12 mouse cellular contexts compared by ENCODE assay signal in genomic region chr4:137489996-137490395, GRCm38 (mm10). TPM values are rescaled to one million over a fixed set of nuclear protein-coding genes. Genes with fewer than 3 reads are reported as not detected.
DNase-seq lines count a peak whose midpoint lies in the region; ATAC-seq and TF ChIP-seq lines count a peak whose summit lies in the region.
"Had no signal": no experiment of that assay in that cellular context is flagged by ENCODE, and none has a peak within 500 bp of the region (broad histone marks: within the 10 kb centered on the region; RNA-seq: fewer than 3 reads in every experiment).

No protein-coding gene starts in this region.

- TF ChIP-seq POLR2A in liver, adult 2 months (IDR thresholded peaks at IDR 0.05; ENCODE audit: extremely low read depth, insufficient read depth, low read length), result no peak
- no peak for TF ChIP-seq POLR2A in embryonic fibroblast, embryonic 13.5 days (IDR thresholded peaks at IDR 0.05; ENCODE audit: low read depth, low read length)

- no peak overlapping the region for H3K4me3 ChIP-seq in liver, adult 2 months (ENCODE audit: insufficient read depth, low read depth, low read length)
- no peak overlapping the region for H3K4me3 ChIP-seq in embryonic fibroblast, embryonic 13.5 days (ENCODE audit: insufficient read depth, low read length)
- no peak overlapping the region for H3K4me3 ChIP-seq in intestine, embryonic 16.5 days (ENCODE audit: low read length)
- H3K4me3 ChIP-seq in liver, embryonic 16.5 days (ENCODE audit: low read depth, low read length), result no peak overlapping the region
- H3K4me3 ChIP-seq: layer of hippocampus, adult 2 months; neural tube, embryonic 12.5 days had no signal

- ATAC-seq in intestine, embryonic 16.5 days, result no peak
- peak; percentile 27; the same call in 1 of the 2 replicates for ATAC-seq in liver, embryonic 16.5 days (ENCODE audit: low read depth)
- ATAC-seq in megakaryocyte-erythroid progenitor cell, adult 5-6 weeks (replicated peaks; ENCODE audit: low FRiP score, low TSS enrichment, poor library complexity, severe bottlenecking), result no peak

- H3K9ac ChIP-seq in liver, adult 2 months (ENCODE audit: low read depth, low read length), result peak overlapping the region; percentile 32; the same call in 1 of the 2 replicates
- 0 out of 2 replicates have a peak overlapping the region, but pooled peaks have one; percentile 15 for H3K9ac ChIP-seq in intestine, embryonic 16.5 days (ENCODE audit: low read depth, low read length)
- no peak overlapping the region for H3K9ac ChIP-seq in liver, embryonic 16.5 days (ENCODE audit: low read depth, low read length)
- H3K9ac ChIP-seq: neural tube, embryonic 12.5 days had no signal

- 61% methylated on average over 8 of the region's 8 CpGs for WGBS in liver, adult 2 months
- 52% methylated on average over 8 of the region's 8 CpGs for WGBS in intestine, embryonic 16.5 days
- 26% methylated on average over 8 of the region's 8 CpGs for WGBS in liver, embryonic 16.5 days (ENCODE audit: insufficient replicate concordance)

- no peaks in the 10 kb centered on the region for H3K27me3 ChIP-seq in liver, adult 2 months (ENCODE audit: control insufficient read depth, insufficient read depth, low read length)
- H3K27me3 ChIP-seq in intestine, embryonic 16.5 days (replicated peaks; ENCODE audit: control insufficient read depth, insufficient read depth, low read length), result no peaks in the 10 kb centered on the region
- H3K27me3 ChIP-seq in liver, embryonic 16.5 days (ENCODE audit: control insufficient read depth, insufficient read depth, low read depth, low read length), result no peaks in the 10 kb centered on the region
- H3K27me3 ChIP-seq: neural tube, embryonic 12.5 days had no signal

- H3K27ac ChIP-seq in liver, adult 2 months (replicated peaks; ENCODE audit: insufficient read depth, low read depth, low read length), result peak overlapping the region; percentile 55
- H3K27ac ChIP-seq in embryonic fibroblast, embryonic 13.5 days (ENCODE audit: insufficient read depth, low read length), result peak overlapping the region; percentile 99
- peak overlapping the region; percentile 93 for H3K27ac ChIP-seq in intestine, embryonic 16.5 days (ENCODE audit: low read length)
- no peak overlapping the region for H3K27ac ChIP-seq in liver, embryonic 16.5 days (ENCODE audit: low read length)
- H3K27ac ChIP-seq: neural tube, embryonic 12.5 days had no signal

- DNase-seq in liver, adult 2 months (ENCODE audit: extremely low read depth, low read depth, low spot score), result no peak
- DNase-seq in liver, result no peak
- DNase-seq in layer of hippocampus, adult 9-11 months, result no peak
- DNase-seq in T-cell, adult 2 months (ENCODE audit: low spot score), result no peak
- DNase-seq: thymus, postnatal 36 days had no signal

- no peaks in the 10 kb centered on the region for H3K36me3 ChIP-seq in liver, adult 2 months (ENCODE audit: control insufficient read depth, insufficient read depth, low read length)
- no peaks in the 10 kb centered on the region for H3K36me3 ChIP-seq in intestine, embryonic 16.5 days (ENCODE audit: control insufficient read depth, insufficient read depth, low read length)
- no peaks in the 10 kb centered on the region for H3K36me3 ChIP-seq in liver, embryonic 16.5 days (ENCODE audit: control insufficient read depth, insufficient read depth)
- H3K36me3 ChIP-seq: neural tube, embryonic 12.5 days had no signal

- peaks cover 2% of the 10 kb centered on the region for H3K4me1 ChIP-seq in liver, adult 2 months (ENCODE audit: control insufficient read depth, insufficient read depth, low read length)
- H3K4me1 ChIP-seq in embryonic fibroblast, embryonic 13.5 days (ENCODE audit: control insufficient read depth, insufficient read depth, low read length), result peaks cover 51% of the 10 kb centered on the region
- H3K4me1 ChIP-seq in intestine, embryonic 16.5 days (ENCODE audit: control insufficient read depth, insufficient read depth, low read length), result peaks cover 64% of the 10 kb centered on the region
- peaks cover 28% of the 10 kb centered on the region for H3K4me1 ChIP-seq in liver, embryonic 16.5 days (ENCODE audit: control insufficient read depth, low read depth, low read length)

- no peak for TF ChIP-seq CTCF in liver, adult 2 months (IDR thresholded peaks at IDR 0.05; ENCODE audit: low read depth, low read length)
- TF ChIP-seq CTCF in embryonic fibroblast, embryonic 13.5 days (IDR thresholded peaks at IDR 0.05; ENCODE audit: borderline replicate concordance, insufficient read depth, low read length), result no peak

- H3K4me2 ChIP-seq in intestine, embryonic 16.5 days (ENCODE audit: low read depth, low read length), result no peak overlapping the region
- H3K4me2 ChIP-seq in liver, embryonic 16.5 days (ENCODE audit: low read depth, low read length), result no peak overlapping the region
- H3K4me2 ChIP-seq: neural tube, embryonic 12.5 days had no signal

- H3K9me3 ChIP-seq in intestine, embryonic 16.5 days (ENCODE audit: control insufficient read depth, low read length), result no peaks in the 10 kb centered on the region
- H3K9me3 ChIP-seq in liver, embryonic 16.5 days (replicated peaks; ENCODE audit: control insufficient read depth, low read length), result no peaks in the 10 kb centered on the region
- H3K9me3 ChIP-seq: neural tube, embryonic 12.5 days had no signal

- H3K79me2 ChIP-seq in liver, adult 2 months (ENCODE audit: control insufficient read depth, insufficient read depth, low read length), result no peaks in the 10 kb centered on the region; the same call in 1 of the 2 replicates

RNA-seq across cellular contexts. Expression of gene Hspg2, which starts 21.4 kb away (rescaled TPM):
- total RNA-seq in liver, adult 2 months (2014; rRNA removed), result 7.2 and 11.8 TPM in 2 replicates
- polyA plus RNA-seq in liver, adult 2 months (2012; rRNA removed), result 7.2 and 7.6 TPM in 2 replicates
- polyA plus RNA-seq in embryonic fibroblast, embryonic 13.5 days (2011; ENCODE audit: insufficient read length, low read depth, missing spikeins), result 271 and 368 TPM in 2 replicates
- polyA plus RNA-seq in intestine, embryonic 16.5 days (2015; fragmentation: Nextera tagmentation; extraction: Ambion mirVana), result 24.5 TPM in 2 replicates
- polyA plus RNA-seq in liver, embryonic 16.5 days (2015; fragmentation: Nextera tagmentation; extraction: Ambion mirVana), result 4.3 and 5.2 TPM in 2 replicates
- total RNA-seq in megakaryocyte-erythroid progenitor cell, adult 5-6 weeks (2014; fragmentation: Nextera tagmentation), result 0.22 TPM in 1 of 2 replicates, not detected in the other
- not detected in 2 replicates for total RNA-seq in megakaryocyte-erythroid progenitor cell, adult 5-6 weeks (2017)

RNA-seq across cellular contexts. Expression of gene 1700013G24Rik, which starts 36.9 kb away (rescaled TPM):
- not detected in 2 replicates for total RNA-seq in liver, adult 2 months (2014; rRNA removed)
- polyA plus RNA-seq in liver, adult 2 months (2012; rRNA removed), result 0.09 TPM in 1 of 2 replicates, not detected in the other
- not detected in 2 replicates for polyA plus RNA-seq in embryonic fibroblast, embryonic 13.5 days (2011; ENCODE audit: insufficient read length, low read depth, missing spikeins)
- polyA plus RNA-seq in intestine, embryonic 16.5 days (2015; fragmentation: Nextera tagmentation; extraction: Ambion mirVana), result not detected in 2 replicates
- not detected in 2 replicates for polyA plus RNA-seq in liver, embryonic 16.5 days (2015; fragmentation: Nextera tagmentation; extraction: Ambion mirVana)
- not detected in 2 replicates for total RNA-seq in megakaryocyte-erythroid progenitor cell, adult 5-6 weeks (2014; fragmentation: Nextera tagmentation)
- not detected in 2 replicates for total RNA-seq in megakaryocyte-erythroid progenitor cell, adult 5-6 weeks (2017)
- total RNA-seq: common myeloid progenitor, adult 5-6 weeks; layer of hippocampus, adult 2 months had no signal
- polyA plus RNA-seq: neural tube, embryonic 12.5 days had no signal

RNA-seq across cellular contexts. Expression of gene Cela3b, which starts 59.7 kb away (rescaled TPM):
- total RNA-seq in liver, adult 2 months (2014; rRNA removed), result 16.6 and 59.5 TPM in 2 replicates
- 0.42 and 1.0 TPM in 2 replicates for polyA plus RNA-seq in liver, adult 2 months (2012; rRNA removed)
- not detected in 2 replicates for polyA plus RNA-seq in embryonic fibroblast, embryonic 13.5 days (2011; ENCODE audit: insufficient read length, low read depth, missing spikeins)
- polyA plus RNA-seq in intestine, embryonic 16.5 days (2015; fragmentation: Nextera tagmentation; extraction: Ambion mirVana), result 237 and 402 TPM in 2 replicates
- polyA plus RNA-seq in liver, embryonic 16.5 days (2015; fragmentation: Nextera tagmentation; extraction: Ambion mirVana), result 0.46 and 6.1 TPM in 2 replicates
- total RNA-seq in megakaryocyte-erythroid progenitor cell, adult 5-6 weeks (2014; fragmentation: Nextera tagmentation), result not detected in 2 replicates
- total RNA-seq in megakaryocyte-erythroid progenitor cell, adult 5-6 weeks (2017), result not detected in 2 replicates
- total RNA-seq: common myeloid progenitor, adult 5-6 weeks; layer of hippocampus, adult 2 months had no signal
- polyA plus RNA-seq: neural tube, embryonic 12.5 days had no signal

Comparison
In these comparisons a context has a peak if more than half of its experiments do, and no peak if none do; other contexts are left out.
1. RNA of gene Hspg2, which starts 21.4 kb away (polyA plus RNA-seq): 271 to 368 TPM in embryonic fibroblast, embryonic 13.5 days; 24.5 TPM in intestine, embryonic 16.5 days, 7.2 to 7.6 TPM in liver, adult 2 months and 4.3 to 5.2 TPM in liver, embryonic 16.5 days; every median in the first group is over 10 times any median in the second.
2. RNA of gene Cela3b, which starts 59.7 kb away (polyA plus RNA-seq): 237 to 402 TPM in intestine, embryonic 16.5 days; 0.46 to 6.1 TPM in liver, embryonic 16.5 days, 0.42 to 1.0 TPM in liver, adult 2 months and not detected in embryonic fibroblast, embryonic 13.5 days; every median in the first group is over 10 times any median in the second.